Mouse (Mus musculus) liver, embryonic 14.5 days (tissue): ENCODE results near the gene Tmem29.

ENCODE experiments used
- CTCF ChIP-seq: IDR thresholded peaks from 2 replicates; pipeline ENCODE4 v1.5.1; 2016; ENCODE audit warnings: antibody characterized with exemption, low read depth, control low read depth
- EP300 ChIP-seq: IDR thresholded peaks from 2 replicates; pipeline ENCODE4 v1.6.1; 2016; ENCODE audit warnings: antibody characterized with exemption, low read depth

- TF ChIP-seq CTCF: no peak
- TF ChIP-seq EP300: no peak
These were observed 22.6 kb downstream of the Tmem29 start for GRCm38 (mm10) chrX:150436373-150436772.
